Mouse (Mus musculus) erythroblast, adult 5-6 weeks (primary cell): ENCODE measurements around the gene St6galnac6. TPM values are rescaled to one million over a fixed set of nuclear protein-coding genes. Genes with fewer than 3 reads are reported as not detected.

Source experiments
- ATAC-seq: replicated peaks from 2 replicates; pipeline ENCODE4 v1.8.0; 2016; ENCODE audit warnings: moderate number of reproducible peaks, mild to moderate bottlenecking, moderate TSS enrichment, inconsistent platforms; ENCODE audit not compliant: poor library complexity, low FRiP score, severe bottlenecking
- total RNA-seq, 2 experiments: library from RNA; stranded (forward) in 1 of 2; stranded (reverse) in 1 of 2; fragments of 150-400 nt in 1 of 2; fragments of 200-764, 138-1000 nt in 1 of 2; gene quantifications; 2 replicates each; pipeline versions ENCODE4 v1.2.3 to v1.2.4; 2015 to 2017; ENCODE audit warnings: low replicate concordance in 2 of 2

The St6galnac6 gene
- total RNA-seq (2015; ENCODE audit: low replicate concordance) (0.77 and 3.3 TPM in 2 replicates), total RNA-seq (2017; ENCODE audit: low replicate concordance) (2.1 and 2.5 TPM in 2 replicates)

- ATAC-seq: no peak
These were observed at the start of gene St6galnac6 for GRCm38 (mm10) chr2:32599409-32599808. St6galnac6 (plus strand) TSS chr2:32599709.

GRCm38 (mm10) chr2:32549764-32550163, 49.7 kb upstream of the St6galnac6 start:
- ATAC-seq: no peak

GRCm38 (mm10) chr2:32551236-32551635, 48.3 kb upstream of the St6galnac6 start:
- ATAC-seq: no peak

- no peak for ATAC-seq
These were observed 45.8 kb upstream of the St6galnac6 start for GRCm38 (mm10) chr2:32553592-32554148.

- ATAC-seq: no peak
These were observed 44.0 kb upstream of the St6galnac6 start for GRCm38 (mm10) chr2:32555484-32555883.

GRCm38 (mm10) chr2:32556019-32556418, 43.5 kb upstream of the St6galnac6 start:
- no peak for ATAC-seq

GRCm38 (mm10) chr2:32559570-32559969, 39.9 kb upstream of the St6galnac6 start:
- 0 out of 2 replicates have a peak, but pooled peaks have one; percentile 7 for ATAC-seq

- ATAC-seq: 0 out of 2 replicates have a peak, but pooled peaks have one; percentile 39
These were observed 32.9 kb upstream of the St6galnac6 start for GRCm38 (mm10) chr2:32566536-32567063.

- ATAC-seq: no peak
These were observed 31.4 kb upstream of the St6galnac6 start for GRCm38 (mm10) chr2:32568149-32568548.

GRCm38 (mm10) chr2:32568941-32569340, 30.6 kb upstream of the St6galnac6 start:
- no peak for ATAC-seq

- peak; percentile 82 for ATAC-seq
These were observed 28.6 kb upstream of the St6galnac6 start, which contains the start of gene Dpm2 for GRCm38 (mm10) chr2:32570698-32571494. Dpm2 (plus strand) TSS chr2:32570858.

- no peak for ATAC-seq
These were observed 27.3 kb upstream of the St6galnac6 start for GRCm38 (mm10) chr2:32572196-32572595.

GRCm38 (mm10) chr2:32574497-32574896, 25.0 kb upstream of the St6galnac6 start, which contains the start of gene Pip5kl1:
Pip5kl1 (plus strand) TSS chr2:32574797.
- no peak for ATAC-seq

- ATAC-seq: peak; percentile 35; the same call in 1 of the 2 replicates
These were observed 24.5 kb upstream of the St6galnac6 start for GRCm38 (mm10) chr2:32574901-32575585.

- peak; percentile 40; the same call in 1 of the 2 replicates for ATAC-seq
These were observed 23.8 kb upstream of the St6galnac6 start, which contains the start of gene 9430097D07Rik for GRCm38 (mm10) chr2:32575586-32576160. 9430097D07Rik (minus strand) TSS chr2:32575684.

- ATAC-seq: no peak
These were observed 23.0 kb upstream of the St6galnac6 start for GRCm38 (mm10) chr2:32576532-32576931.

- no peak for ATAC-seq
These were observed 21.1 kb upstream of the St6galnac6 start for GRCm38 (mm10) chr2:32578146-32579046.

GRCm38 (mm10) chr2:32581450-32582095, 17.9 kb upstream of the St6galnac6 start:
- no peak for ATAC-seq
